Mouse (Mus musculus) frontal cortex, postnatal 10 days (tissue): ENCODE measurements around the gene Serpinb9b.
A peak's percentile ranks its signal among the peaks of the same experiment; 100 is the strongest.
"Not testable (repeated sequence)": the region's sequence is repeated elsewhere in the genome, so short reads cannot be mapped to it uniquely, and the experiment has no call there.

ENCODE experiments used
- DNase-seq, 2 experiments: peaks; one replicate each; pipeline ENCODE4 v3.0.0; 2022; ENCODE audit warnings: low spot score in 2 of 2, mixed read lengths in 1 of 2

Gene Serpinb9b

DNA sequence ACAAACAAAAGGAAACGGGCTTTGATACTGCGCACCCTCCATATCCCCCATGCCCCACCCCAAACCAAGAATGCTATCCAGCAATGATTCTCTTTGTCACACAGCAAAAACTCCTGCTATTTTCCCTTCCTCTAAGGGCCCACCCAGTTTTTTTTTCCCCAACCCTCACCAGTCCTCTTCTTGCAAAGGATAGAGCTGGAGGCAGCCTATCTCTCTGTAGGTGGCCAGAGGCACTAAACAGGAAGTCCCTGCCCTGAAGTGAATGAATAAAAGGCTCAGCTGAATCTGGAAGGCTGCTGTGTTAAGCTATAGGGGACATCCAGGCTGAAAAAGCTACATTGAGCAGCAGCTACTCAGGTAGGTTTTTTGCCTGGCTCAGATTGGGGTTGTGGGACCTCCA is at the start of gene Serpinb9b:
TSS of gene Serpinb9b (plus strand) at position 173 of the 400 bp plus-strand sequence.
- no peak for DNase-seq

GRCm38 (mm10) chr13:32982556-32983042 is 44.6 kb upstream of the Serpinb9b start:
- no peak for DNase-seq

GRCm38 (mm10) chr13:32986256-32986655 is 41.0 kb upstream of the Serpinb9b start:
- no peak for DNase-seq

DNA sequence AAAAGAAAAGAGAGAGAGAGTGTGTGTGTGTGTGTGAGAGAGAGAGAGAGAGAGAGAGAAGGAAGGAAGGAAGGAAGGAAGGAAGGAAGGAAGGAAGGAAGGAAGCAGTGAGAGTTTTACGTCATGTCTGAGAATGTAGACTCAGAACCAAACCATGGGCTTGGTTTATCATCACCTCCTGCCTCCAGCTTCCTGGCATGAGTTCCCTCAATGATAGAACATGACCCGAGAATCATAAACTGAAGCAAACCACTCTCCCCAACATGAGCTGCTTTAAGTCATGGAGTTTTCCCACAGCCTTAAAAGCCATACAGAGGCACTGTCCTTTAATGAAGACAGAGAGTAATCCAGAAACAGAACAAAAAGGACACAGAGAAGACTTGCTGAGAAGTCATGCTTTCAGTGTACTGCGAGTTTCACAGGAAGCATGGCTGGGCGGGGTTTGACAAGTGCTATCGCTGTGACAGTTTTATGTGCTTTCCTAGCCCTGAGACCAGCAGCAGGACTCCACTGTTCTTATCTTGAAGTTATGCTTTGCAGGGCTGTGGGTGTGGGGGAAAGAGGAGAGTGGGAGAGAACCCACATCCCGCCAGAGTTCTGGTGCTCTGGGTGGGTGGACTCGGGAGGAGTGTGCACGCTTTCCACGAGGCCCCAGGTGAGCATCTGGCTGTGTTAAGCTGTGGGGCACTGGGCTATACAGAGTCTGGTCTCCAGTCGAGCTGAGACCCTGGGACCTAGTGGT is 33.9 kb upstream of the Serpinb9b start:
- DNase-seq: no peak

DNA sequence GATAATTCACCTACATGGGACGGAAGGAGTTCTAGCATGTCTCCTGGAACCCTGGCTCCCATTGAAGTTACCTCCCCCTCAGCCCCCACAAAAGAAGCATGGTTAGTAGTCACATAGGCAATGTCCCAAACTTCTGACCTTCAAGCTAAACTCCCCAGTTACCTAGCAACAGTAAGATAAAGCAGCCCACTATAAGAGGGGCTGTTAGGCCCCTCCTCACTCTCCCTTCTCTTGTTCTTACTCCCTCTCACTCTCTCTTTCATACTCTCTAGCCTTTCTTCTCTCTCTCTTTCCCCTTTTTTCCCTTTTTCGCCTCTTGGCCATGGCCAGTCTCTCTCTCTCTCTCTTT is 33.3 kb upstream of the Serpinb9b start:
- no peak for DNase-seq

GRCm38 (mm10) chr13:32995051-32995450 is 32.2 kb upstream of the Serpinb9b start:
- no peak for DNase-seq

GRCm38 (mm10) chr13:33001341-33001740 is 25.9 kb upstream of the Serpinb9b start:
- DNase-seq: no peak

- no peak for DNase-seq
These were observed 24.3 kb upstream of the Serpinb9b start, which contains the start of gene Serpinb9 for GRCm38 (mm10) chr13:33002950-33003349. Serpinb9 (plus strand) TSS chr13:33003250.

DNA sequence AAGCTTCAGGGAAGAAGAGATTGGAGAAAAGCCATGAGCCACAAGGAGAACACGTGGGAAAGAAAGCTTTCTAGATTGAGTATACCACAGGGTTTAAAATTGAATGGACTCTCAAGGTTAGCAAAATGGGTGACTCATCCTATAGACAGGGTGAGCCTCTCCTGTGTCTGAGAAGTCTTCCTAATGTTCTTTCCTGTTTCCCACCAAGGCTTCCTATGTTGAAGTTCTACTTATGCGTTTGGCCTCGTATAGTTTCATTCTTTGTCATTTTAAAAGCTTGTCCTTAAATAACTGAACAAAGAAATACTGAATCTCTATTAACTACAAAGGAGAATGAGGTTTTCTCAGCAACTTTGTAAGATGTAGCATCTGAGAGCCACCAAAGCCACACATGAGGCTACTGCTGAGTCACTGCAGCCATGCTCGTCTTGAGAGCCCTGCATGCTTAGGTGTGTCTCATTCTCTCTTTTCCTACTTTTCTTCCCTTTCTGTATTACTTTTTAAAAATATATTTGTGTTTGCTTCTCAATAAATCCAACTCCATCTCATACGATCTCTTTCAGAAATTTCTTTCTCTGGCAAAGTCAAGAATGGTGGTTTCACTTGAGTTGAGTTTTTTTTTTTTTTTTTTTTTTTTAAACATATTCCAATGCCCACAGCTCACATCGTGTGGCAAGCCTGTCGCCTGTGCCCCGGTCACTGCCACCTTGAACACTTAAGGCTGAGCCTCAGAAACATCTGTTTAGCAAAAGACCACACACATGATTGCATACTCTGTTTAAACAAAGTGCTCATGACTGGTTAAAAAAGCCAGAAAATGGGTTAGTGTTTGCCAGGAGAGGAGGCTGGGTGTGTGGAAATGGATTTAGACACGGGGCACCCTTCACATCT is 23.4 kb upstream of the Serpinb9b start:
- no peak for DNase-seq

DNA sequence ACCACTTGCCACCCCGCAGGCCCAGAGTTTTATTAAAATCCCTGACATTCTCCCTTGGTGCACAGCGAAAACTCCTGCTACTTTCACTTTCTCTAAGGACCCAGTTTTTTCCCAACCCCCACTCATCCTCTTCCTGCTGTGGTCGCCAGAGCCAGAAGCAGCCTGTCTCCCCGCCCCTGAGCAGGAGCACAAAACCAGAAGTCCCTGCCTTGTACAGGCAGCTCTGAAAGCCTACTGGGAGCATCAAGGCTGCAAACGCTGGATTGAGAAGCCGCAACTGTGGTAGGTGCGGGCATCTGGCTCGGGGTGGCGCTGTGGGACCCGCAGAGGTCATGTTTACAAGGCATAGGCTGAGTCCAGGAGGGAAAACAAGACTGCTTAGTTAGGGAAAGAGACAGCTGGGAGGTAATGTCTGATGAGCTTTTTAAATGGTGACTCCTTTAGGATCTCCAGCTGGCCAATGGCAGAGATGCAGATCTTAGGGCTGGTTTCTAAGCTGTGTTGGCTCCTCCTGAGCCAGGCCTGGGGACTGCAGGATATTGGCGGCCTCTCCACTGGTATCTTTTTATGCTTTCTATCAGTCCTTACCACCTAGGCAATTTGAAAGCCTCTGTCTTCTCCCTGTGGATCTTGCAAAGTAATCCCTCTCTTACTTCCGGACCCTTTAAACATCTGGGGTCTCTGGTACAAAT is 22.7 kb upstream of the Serpinb9b start:
- peak; percentile 71 to 77 for DNase-seq

- no peak for DNase-seq
These were observed 21.6 kb upstream of the Serpinb9b start for GRCm38 (mm10) chr13:33005501-33006075.

- no peak for DNase-seq
These were observed 20.7 kb upstream of the Serpinb9b start for GRCm38 (mm10) chr13:33006555-33006954.

DNA sequence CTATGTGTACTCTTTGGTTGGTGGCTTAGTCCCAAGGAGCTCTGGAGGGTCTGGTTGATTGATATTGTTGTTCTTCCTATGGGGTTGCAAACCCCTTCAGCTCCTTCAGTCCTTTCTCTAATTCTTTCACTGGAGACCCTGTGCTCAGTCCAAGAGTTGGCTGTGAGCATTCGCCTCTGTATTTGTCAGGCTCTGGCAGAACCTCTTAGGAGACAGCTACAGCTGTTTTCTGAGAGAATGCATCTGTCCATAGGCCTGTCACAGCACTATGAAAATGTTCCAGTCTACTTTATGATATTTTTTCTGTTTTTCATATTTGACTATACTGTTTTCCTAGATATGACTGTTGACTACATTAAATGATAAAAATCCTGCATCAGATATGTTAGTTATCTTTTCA is 14.8 kb upstream of the Serpinb9b start:
- DNase-seq: no peak

DNA sequence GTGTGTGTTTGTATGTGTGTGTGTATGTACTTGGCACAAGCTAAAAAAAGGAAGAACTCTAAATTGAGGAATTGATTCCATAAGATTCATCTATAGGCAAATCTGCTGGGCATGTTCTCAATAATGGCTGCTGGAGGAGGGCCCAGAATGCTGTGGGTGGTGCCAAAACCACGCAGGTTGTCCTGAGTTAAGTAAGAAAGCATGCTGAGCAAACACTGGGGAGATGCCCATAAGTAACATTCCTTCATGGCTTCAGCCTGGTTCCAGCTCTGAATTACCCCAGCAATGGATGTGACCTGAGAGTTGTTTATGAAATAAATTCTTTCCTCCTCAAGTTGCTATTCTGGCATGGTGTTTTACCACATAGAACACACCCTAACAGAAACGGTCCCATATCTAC is 13.9 kb upstream of the Serpinb9b start:
- DNase-seq: no peak

GRCm38 (mm10) chr13:33022371-33022770 is 4.8 kb upstream of the Serpinb9b start:
- DNase-seq: no peak

- no peak for DNase-seq
These were observed 674 bp upstream of the Serpinb9b start for GRCm38 (mm10) chr13:33026427-33027057.

- DNase-seq: no peak
These were observed 930 bp downstream of the Serpinb9b start for GRCm38 (mm10) chr13:33028146-33028545.

GRCm38 (mm10) chr13:33028550-33028949 is 1.3 kb downstream of the Serpinb9b start:
- no peak for DNase-seq

DNA sequence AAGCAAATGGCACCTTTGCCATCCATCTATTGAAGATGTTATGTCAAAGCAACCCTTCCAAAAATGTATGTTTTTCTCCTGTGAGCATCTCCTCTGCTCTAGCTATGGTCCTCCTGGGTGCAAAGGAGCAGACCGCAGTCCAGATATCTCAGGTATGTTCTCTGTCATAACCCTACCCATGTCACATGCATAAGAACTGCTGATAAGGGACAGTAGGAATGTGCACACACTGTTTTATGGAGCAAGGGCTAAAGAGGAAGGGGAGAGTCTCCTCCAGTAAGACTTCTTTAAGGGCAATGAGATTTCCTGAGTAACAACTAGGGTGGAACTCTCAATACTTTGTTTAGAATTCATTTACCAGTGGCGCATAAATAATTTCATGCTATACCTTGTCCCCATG is 2.3 kb downstream of the Serpinb9b start:
- not testable (repeated sequence) for DNase-seq

- no peak for DNase-seq
These were observed 3.1 kb downstream of the Serpinb9b start for GRCm38 (mm10) chr13:33030281-33030680.

GRCm38 (mm10) chr13:33035506-33035905 is 8.3 kb downstream of the Serpinb9b start:
- no peak for DNase-seq
